Mouse (Mus musculus): Measurements from ENCODE around the gene Cdiptos. TPM values are rescaled to one million over a fixed set of nuclear protein-coding genes. Genes with fewer than 3 reads are reported as not detected.

The Cdiptos gene
- 0.46 and 0.47 TPM in 2 replicates for total RNA-seq (2012; rRNA removed)
- total RNA-seq (2014; rRNA removed) = not detected in 2 replicates
- 0.31 and 0.97 TPM in 2 replicates for polyA plus RNA-seq (2012; ENCODE audit: insufficient read length, low read depth)

- dilution Hi-C loops (cut with MboI; ENCODE audit: extremely low pct_ligation_motif_present, extremely low pct_unique_long_range_greater_than_20kb, low sequenced_read_pairs) (no loop called here), in situ Hi-C loops (cut with MboI; ENCODE audit: low pct_ligation_motif_present, low pct_unique_long_range_greater_than_20kb, low sequenced_read_pairs) (loop anchor here (25.0 kb wide), 1 partner anchor 811 kb away; the partner anchor contains the start of genes Gm49388 and Setd1a)
- Histone ChIP-seq H3K4me1 (ENCODE audit: control insufficient read depth in 1 of 2, insufficient read depth in 2 of 2) (peaks cover 10 to 38% of the 10 kb centered on the region in 2 experiments), H3K4me2 (ENCODE audit: insufficient read depth, low read depth, poor library complexity, severe bottlenecking) (peak within 1 kb of the TSS; percentile 76), H3K36me3 (replicated peaks in 1 of 2; ENCODE audit: control insufficient read depth in 1 of 2, insufficient read depth in 1 of 2, low read length in 1 of 2) (peaks cover 28 to 59% of the 10 kb centered on the region in 2 experiments), H3K9me3 (replicated peaks; ENCODE audit: low read length) (no peaks in the 10 kb centered on the region), H3K4me3 (replicated peaks in 1 of 3; ENCODE audit: low read depth in 2 of 3, low read length in 2 of 3, poor library complexity in 1 of 3) (peak within 1 kb of the TSS; percentile 76 to 98 (median 97)), H3K27me3 (replicated peaks) (no peaks in the 10 kb centered on the region), H3K9ac (ENCODE audit: insufficient read depth, low read depth) (peak within 1 kb of the TSS; percentile 89), H3K79me2 (replicated peaks; ENCODE audit: control insufficient read depth, extremely low read depth, insufficient read depth, poor library complexity, severe bottlenecking) (peaks cover 17% of the 10 kb centered on the region), H3K27ac (ENCODE audit: insufficient read depth, low read depth) (peak within 1 kb of the TSS; percentile 54; the same call in 1 of the 2 replicates)
- peak; percentile 97 for DNase-seq (ENCODE audit: extremely low read depth)
- TF ChIP-seq TCF12 (IDR thresholded peaks at IDR 0.05; ENCODE audit: low read depth, low read length) (peak; percentile 88), SIN3A (IDR thresholded peaks at IDR 0.05; ENCODE audit: low read length) (peak; percentile 94), POLR2A (IDR thresholded peaks at IDR 0.05; ENCODE audit: low read depth, low read length) (peak; percentile 49), SMC3 (IDR thresholded peaks at IDR 0.05; ENCODE audit: low read depth, low read length) (peak; percentile 42), IRF4 (IDR thresholded peaks at IDR 0.05; ENCODE audit: low read depth, low read length) (peak; percentile 86), GABPA (IDR thresholded peaks at IDR 0.05; ENCODE audit: insufficient replicate concordance, low read depth, low read length) (peak; percentile 86), MYC (IDR thresholded peaks at IDR 0.05; ENCODE audit: low read depth, low read length) (peak; percentile 93), EP300 (IDR thresholded peaks at IDR 0.05; ENCODE audit: low read length) (no peak), KAT2A (IDR thresholded peaks at IDR 0.05; ENCODE audit: insufficient replicate concordance, low read length) (0 out of 2 replicates have a peak, but pooled peaks have one; percentile 64), UBTF (IDR thresholded peaks at IDR 0.05; ENCODE audit: low read depth, low read length) (0 out of 2 replicates have a peak, but pooled peaks have one; percentile 51), RAD21 (IDR thresholded peaks at IDR 0.05; ENCODE audit: low read depth, low read length) (no peak), USF2 (conservative IDR thresholded peaks at IDR 0.05; ENCODE audit: low read depth, low read length) (no peak), CHD1 (IDR thresholded peaks at IDR 0.05; ENCODE audit: low read depth, low read length) (peak; percentile 100), HCFC1 (IDR thresholded peaks at IDR 0.05; ENCODE audit: low read depth, low read length) (peak; percentile 88), CTCF (conservative IDR thresholded peaks at IDR 0.05 in 1 of 2, IDR thresholded peaks at IDR 0.05 in 1 of 2; ENCODE audit: low read depth in 2 of 2, low read length in 2 of 2) (peak; percentile 76 to 92), MXI1 (IDR thresholded peaks at IDR 0.05; ENCODE audit: low read depth, low read length) (peak; percentile 91), MAZ (IDR thresholded peaks at IDR 0.05; ENCODE audit: low read depth, low read length) (no peak; the same call in 1 of the 2 replicates), MAFK (IDR thresholded peaks at IDR 0.05; ENCODE audit: insufficient replicate concordance, low read length) (no peak), ZKSCAN1 (IDR thresholded peaks at IDR 0.05; ENCODE audit: borderline replicate concordance, low read depth, low read length) (no peak), CHD2 (IDR thresholded peaks at IDR 0.05; ENCODE audit: low read length) (peak; percentile 64; the same call in 1 of the 2 replicates), POLR2AphosphoS2 (IDR thresholded peaks at IDR 0.05; ENCODE audit: low read depth, low read length) (no peak), MAX (IDR thresholded peaks at IDR 0.05; ENCODE audit: low read length) (peak; percentile 93), ZC3H11A (IDR thresholded peaks at IDR 0.05; ENCODE audit: low read depth, low read length) (no peak), NRF1 (IDR thresholded peaks at IDR 0.05; ENCODE audit: low read depth, low read length) (peak; percentile 62), RCOR1 (conservative IDR thresholded peaks at IDR 0.05; ENCODE audit: low read depth, low read length) (0 out of 2 replicates have a peak, but pooled peaks have one; percentile 51), ZMIZ1 (IDR thresholded peaks at IDR 0.05; ENCODE audit: low read depth, low read length) (no peak), ELF1 (IDR thresholded peaks at IDR 0.05; ENCODE audit: low read depth, low read length) (peak; percentile 77), ZNF384 (IDR thresholded peaks at IDR 0.05; ENCODE audit: low read depth, low read length) (no peak), ETS1 (conservative IDR thresholded peaks at IDR 0.05; ENCODE audit: low read depth, low read length) (peak; percentile 64), MEF2A (IDR thresholded peaks at IDR 0.05; ENCODE audit: borderline replicate concordance, low read depth, low read length) (peak; percentile 87), TBP (conservative IDR thresholded peaks at IDR 0.05; ENCODE audit: low read depth, low read length) (peak; percentile 60; the same call in 1 of the 2 replicates)
Measured at GRCm38 (mm10) chr7:126975950-126976866, at the start of gene Cdiptos. Gene Cdiptos, minus strand, starts transcription at chr7:126976098.
